Mouse (Mus musculus) left cerebral cortex, adult 11 months (tissue): ENCODE data around the gene Cd209e.
"Not testable (repeated sequence)": the region's sequence is repeated elsewhere in the genome, so short reads cannot be mapped to it uniquely, and the experiment has no call there.

ENCODE experiments used
- DNase-seq: peaks from one replicate; pipeline ENCODE4 v3.0.0; 2022; ENCODE audit warnings: low spot score

Gene Cd209e

GRCm38 (mm10) chr8:3854209-3854608 is at the start of gene Cd209e:
Gene Cd209e (minus strand): TSS chr8:3854309.
- DNase-seq, result no peak

- no peak for DNase-seq
Measured at GRCm38 (mm10) chr8:3878455-3878854, 24.3 kb upstream of the Cd209e start, which contains the start of gene Cd209d. Gene Cd209d (minus strand): TSS chr8:3878555.

- DNase-seq, result no peak
Measured at GRCm38 (mm10) chr8:3876121-3876520, 22.0 kb upstream of the Cd209e start.

- DNase-seq, result not testable (repeated sequence)
Measured at GRCm38 (mm10) chr8:3862736-3863135, 8.6 kb upstream of the Cd209e start.

GRCm38 (mm10) chr8:3803091-3803490 is 51.0 kb downstream of the Cd209e start:
- peak; percentile 9 for DNase-seq
